Mouse (Mus musculus) layer of hippocampus, postnatal 25 days (tissue): ENCODE data around the gene Glmp. TPM values are rescaled to one million over a fixed set of nuclear protein-coding genes. Genes with fewer than 3 reads are reported as not detected.
"Not testable (repeated sequence)": the region's sequence is repeated elsewhere in the genome, so short reads cannot be mapped to it uniquely, and the experiment has no call there.

Source experiments
- DNase-seq, 2 experiments: peaks; one replicate each; pipeline ENCODE4 v3.0.0; 2022; ENCODE audit warnings: mixed read lengths in 2 of 2, low spot score in 1 of 2; ENCODE audit errors: extremely low spot score in 1 of 2
- total RNA-seq, 2 experiments: library from RNA; stranded (reverse); gene quantifications; 2 replicates each; pipeline ENCODE4 v1.2.3; 2021

The Glmp gene
- total RNA-seq = 10 to 100 TPM; 77.5 to 97.5 TPM

DNA sequence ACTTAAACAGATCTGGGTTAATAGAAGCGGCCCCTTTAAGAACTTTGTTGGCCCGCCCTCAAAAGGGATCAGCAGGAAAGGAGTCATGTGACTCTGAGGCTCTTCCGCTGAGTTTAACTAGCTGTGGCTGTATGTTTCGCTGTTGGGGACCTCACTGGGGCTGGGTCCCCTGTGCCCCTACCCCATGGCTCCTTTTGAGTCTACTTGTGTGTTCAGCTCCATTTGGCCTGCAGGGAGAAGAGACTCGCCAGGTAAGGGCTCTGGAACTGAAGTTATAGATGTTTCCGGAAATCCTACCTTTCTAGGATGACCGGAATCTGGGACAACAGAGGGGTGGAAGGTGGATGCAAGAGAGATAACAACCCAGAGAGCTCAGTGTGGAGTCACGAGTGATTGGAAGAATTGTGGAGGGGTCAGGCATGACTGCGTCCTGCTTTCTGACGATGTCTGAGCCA is at the start of gene Glmp:
Gene Glmp (plus strand): TSS at position 73 of the 455 bp plus-strand sequence.
- DNase-seq = peak; percentile 20 to 55

DNA sequence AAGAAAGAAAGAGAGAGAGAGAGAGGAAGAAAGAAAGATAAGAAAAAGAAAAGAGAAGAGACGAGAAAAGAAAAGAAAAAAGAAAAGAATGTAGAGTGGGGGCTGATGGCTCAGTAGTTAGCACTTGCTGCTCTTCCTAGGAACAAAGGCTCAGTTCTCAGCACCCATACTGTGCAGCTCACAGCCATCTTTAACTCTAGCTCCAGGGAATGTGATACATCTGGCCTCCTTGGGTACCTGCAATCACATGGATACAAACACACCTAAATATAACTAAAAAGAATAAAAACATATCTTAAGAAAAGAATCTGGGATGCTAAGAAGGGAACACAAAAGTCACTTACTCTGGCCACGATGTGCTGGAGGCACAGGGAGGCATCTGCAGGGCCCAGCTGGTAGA is 48.7 kb upstream of the Glmp start:
- no peak for DNase-seq

- no peak for DNase-seq
Measured at GRCm38 (mm10) chr3:88276529-88277143, 48.2 kb upstream of the Glmp start.

- no peak for DNase-seq
Measured at GRCm38 (mm10) chr3:88280035-88280434, 44.8 kb upstream of the Glmp start.

DNA sequence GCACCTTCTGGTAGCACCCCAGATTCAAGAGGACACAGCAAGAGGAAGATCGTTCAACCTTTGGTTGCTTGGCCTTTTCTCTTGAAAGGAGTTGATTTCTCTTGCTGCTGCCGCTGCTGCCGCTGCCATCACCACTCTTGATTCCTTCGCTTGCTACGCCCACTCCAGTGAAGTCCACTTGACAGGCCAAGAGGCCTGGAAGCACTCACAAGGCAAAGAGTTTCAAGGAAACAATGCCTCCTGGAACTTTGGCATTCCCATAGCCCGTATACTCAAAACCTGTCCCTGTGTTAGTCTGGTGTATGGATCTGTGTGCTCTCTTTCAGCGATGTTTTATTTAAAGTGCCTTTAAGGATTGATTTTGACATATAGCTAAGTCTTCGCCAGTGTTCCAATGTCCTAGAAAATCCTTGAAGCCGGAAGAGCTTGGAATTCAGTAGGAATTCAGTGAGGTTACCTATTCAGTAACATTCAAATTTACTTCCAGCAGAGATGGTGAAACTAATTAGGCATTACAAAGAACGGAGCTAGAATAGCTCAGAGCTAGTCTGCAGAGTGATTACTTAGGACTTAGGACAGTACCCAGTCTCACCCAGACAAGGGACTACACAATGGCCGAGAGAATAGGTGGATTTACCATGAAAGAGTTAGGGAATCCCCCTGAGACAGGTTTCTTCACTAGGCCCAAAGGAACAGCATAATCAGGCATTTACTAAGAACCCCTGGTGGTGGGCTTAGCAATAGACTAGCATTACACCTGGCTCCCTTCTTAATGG is 43.5 kb upstream of the Glmp start:
- not testable (repeated sequence) for DNase-seq

DNA sequence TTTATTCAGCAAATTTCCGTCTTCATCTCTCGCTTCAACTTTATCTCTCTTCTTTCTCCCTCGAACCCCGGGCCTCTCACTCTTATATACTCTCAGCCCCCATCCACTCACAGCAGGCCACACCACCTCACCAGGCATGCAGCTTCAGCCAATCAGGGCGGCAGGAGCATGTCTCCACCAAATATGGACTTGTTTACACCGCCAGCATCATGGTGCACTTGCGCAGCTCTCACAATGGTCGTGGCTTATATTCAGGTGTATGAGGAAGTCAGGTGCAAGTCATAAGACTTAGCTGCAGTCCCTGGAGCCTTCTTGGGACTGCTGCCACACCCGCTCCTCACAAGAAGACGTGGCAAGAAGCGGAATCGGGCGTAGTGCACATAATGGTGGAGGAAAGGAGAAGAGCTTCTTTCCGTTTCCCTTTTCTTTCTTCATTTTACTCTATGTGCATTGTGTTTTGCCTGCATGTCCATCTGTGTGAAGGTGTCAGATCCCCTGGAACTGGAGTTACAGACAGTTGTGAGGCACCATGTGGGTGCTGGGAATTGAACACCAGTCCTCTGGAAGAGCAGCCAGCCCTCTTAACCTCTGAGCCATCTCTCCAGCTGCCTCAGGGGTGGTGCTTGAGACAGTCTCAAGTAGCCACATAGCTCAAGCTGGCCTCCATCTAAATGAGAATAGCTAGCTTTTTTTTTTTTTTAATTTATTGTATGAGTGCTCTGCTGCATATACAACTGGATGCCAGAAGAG is 39.8 kb upstream of the Glmp start:
- not testable (repeated sequence) for DNase-seq

GRCm38 (mm10) chr3:88285565-88285895 is 39.3 kb upstream of the Glmp start:
- not testable (repeated sequence) for DNase-seq

DNA sequence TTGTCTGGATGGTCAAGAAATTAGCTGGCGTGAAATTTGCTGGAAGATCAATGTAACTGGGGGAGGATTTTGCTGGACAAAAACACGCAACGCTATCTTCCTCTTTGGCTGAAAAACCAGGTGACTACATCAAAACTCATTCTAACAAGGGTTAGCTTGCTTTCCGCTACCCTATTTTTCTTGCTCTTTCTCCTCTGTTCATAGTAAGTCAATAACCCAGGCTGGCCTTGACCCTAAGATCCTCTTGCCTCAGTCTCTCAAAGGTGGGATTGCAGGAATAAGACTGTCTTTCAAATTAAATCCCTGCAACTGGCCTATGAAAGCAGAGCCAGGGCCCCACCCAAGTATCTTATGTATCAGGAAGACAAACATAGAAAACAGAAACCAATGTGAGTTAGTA is 37.7 kb upstream of the Glmp start, which contains the start of gene Gm38392:
Gene Gm38392 (minus strand): TSS at position 101 of the 400 bp plus-strand sequence.
- no peak for DNase-seq

DNA sequence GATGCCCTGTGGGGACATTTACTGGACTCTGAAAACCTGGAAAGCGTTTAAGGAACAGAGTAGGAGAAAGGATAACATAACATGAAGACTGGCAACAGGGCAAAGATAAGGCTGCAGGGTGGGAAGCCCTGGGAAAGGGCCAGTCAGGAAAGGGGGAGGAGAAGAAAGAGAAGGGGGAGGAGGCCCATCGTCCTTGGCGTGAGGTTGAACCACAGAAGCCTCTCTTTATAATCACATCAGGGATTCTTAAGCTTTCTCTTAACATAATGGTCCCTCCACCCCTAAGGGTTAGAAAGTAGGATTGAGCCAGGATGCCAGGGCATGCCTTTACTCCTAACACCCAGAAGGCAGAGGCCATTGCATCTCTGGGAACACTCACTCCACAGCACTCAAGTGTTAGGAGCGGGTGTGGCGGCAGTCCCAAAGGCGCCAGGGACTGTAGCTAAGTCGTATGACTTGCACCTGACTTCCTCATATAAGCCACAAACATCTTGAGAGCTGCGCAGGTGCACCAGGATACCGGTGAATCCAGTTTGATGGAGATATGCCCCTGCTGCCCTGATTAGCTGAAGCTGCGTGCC is 36.6 kb upstream of the Glmp start:
- not testable (repeated sequence) for DNase-seq

DNA sequence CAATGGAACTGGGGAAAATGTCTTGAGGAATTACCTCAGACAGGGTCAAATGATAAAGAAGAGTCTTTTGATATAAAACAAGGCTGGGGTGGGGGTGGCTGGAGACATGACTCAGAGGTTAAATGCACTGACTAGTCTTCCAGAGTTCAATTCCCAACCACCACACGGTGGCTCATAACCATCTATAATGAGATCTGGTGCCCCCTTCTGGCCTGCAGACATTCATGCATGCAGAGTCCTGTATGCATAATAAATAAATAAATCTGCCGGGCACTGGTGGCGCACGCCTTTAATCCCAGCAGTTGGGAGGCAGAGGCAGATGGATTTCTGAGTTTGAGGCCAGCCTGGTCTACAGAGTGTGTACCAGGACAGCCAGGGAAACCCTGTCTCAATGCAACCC is 32.9 kb upstream of the Glmp start:
- DNase-seq = no peak

- DNase-seq = not testable (repeated sequence)
Measured at GRCm38 (mm10) chr3:88295272-88295671, 29.6 kb upstream of the Glmp start.

DNA sequence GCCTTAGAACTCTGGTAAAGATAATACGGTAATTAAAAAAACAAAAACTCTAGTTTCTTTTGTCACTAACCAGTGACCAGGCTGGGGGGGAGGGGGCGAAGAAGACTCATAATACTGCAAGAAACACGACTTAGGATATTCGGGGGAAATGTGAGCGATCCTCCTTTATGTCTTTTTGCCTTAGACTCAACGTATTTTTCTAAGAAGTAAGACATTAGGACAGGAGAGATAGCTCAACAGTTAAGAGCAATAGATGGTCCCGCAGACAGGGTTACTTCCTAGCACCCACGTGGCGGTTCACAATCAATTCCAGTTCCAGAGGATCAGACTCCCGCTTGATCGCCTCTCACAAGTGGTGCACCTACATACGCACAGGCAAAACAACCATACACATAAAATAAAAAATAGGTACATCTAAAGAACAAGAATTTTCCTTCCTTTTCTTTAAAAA is 28.7 kb upstream of the Glmp start:
- DNase-seq = no peak

GRCm38 (mm10) chr3:88296561-88297318 is 28.1 kb upstream of the Glmp start, which contains the start of the genes Tsacc and Cct3:
Gene Tsacc (minus strand): TSS chr3:88296999.
Gene Cct3 (plus strand): TSS chr3:88297116.
- DNase-seq = peak; percentile 80 to 83

DNA sequence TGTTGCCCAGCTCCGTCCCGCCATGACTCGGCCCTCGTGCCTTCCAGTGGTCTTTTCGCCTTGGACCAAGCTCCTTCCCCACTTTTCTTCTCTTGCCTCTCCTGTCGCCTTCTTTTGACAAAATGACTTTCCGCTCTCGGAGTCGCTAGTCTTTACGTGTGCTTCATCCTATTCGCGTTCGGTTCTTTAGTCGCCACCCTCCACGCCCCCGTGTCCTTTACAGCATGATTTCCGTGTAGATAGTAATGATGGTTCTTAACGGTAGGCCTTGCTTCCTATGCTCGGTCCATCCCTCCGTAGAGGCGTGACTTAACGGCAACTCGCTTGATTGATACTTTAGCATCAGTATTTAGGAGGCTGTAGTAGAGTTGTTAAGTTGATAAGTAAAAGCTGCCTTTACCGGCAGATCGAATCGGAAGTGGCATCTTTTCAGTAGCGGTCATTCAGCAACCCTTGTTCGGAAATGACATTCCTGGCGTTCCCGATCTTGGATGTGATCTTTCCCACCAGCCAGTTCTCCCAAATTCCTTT is 27.4 kb upstream of the Glmp start:
- no peak for DNase-seq

DNA sequence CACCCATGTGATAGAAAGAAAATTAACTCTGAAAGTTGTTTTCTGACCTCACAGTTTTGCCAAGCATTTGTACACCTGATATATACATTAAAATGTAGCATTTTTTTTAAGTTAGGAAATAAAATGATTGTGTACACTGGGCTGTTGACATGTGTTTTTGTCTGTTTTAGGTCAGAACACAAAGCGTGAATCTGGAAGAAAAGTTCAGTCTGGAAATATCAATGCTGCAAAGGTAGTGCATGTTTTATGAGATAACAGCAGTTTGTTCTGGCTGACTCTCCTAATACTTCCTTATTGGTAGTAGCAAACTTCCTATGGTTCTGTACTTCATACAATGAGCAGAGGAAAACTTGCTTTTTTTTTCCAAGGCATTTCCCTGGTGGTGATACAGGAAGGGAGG is 25.7 kb upstream of the Glmp start:
- no peak for DNase-seq

- DNase-seq = no peak
Measured at GRCm38 (mm10) chr3:88328956-88329355, 4.1 kb downstream of the Glmp start.

GRCm38 (mm10) chr3:88331282-88331681 is 6.5 kb downstream of the Glmp start:
- peak in 1 of 2 experiments; percentile 36 for DNase-seq

GRCm38 (mm10) chr3:88334029-88334658 is 9.3 kb downstream of the Glmp start:
- DNase-seq = no peak

GRCm38 (mm10) chr3:88334902-88335435 is 10.1 kb downstream of the Glmp start:
- DNase-seq = no peak
